Mouse (Mus musculus): ENCODE measurements around the gene Tead3. TPM values are rescaled to one million over a fixed set of nuclear protein-coding genes. Genes with fewer than 3 reads are reported as not detected.

Gene Tead3
- polyA plus RNA-seq (2016; fragmentation: Nextera tagmentation; extraction: Ambion mirVana): 6.3 and 6.5 TPM in 2 replicates

- Histone ChIP-seq H3K4me3 (peak within 1 kb of the TSS; percentile 91), H3K36me3 (peaks cover 3% of the 10 kb centered on the region; the same call in 1 of the 2 replicates), H3K4me1 (peaks cover 57% of the 10 kb centered on the region), H3K9me3 (no peaks in the 10 kb centered on the region), H3K27ac (peak within 1 kb of the TSS; percentile 96), H3K27me3 (ENCODE audit: insufficient read depth, poor library complexity, severe bottlenecking) (peaks cover 33% of the 10 kb centered on the region)
- WGBS: under 1% methylated on average over 68 of the region's 73 CpGs
- DNase-seq (ENCODE audit: low spot score): peak; percentile 95
These were observed at the start of gene Tead3 for GRCm38 (mm10) chr17:28350466-28351352. Tead3 (minus strand) TSS chr17:28350817.

GRCm38 (mm10) chr17:28394994-28395393 lies 44.4 kb upstream of the Tead3 start:
- peaks cover 20% of the 10 kb centered on the region for H3K36me3 ChIP-seq
- H3K27ac ChIP-seq: no peak overlapping the region
- no peaks in the 10 kb centered on the region; the same call in 1 of the 2 replicates for H3K27me3 ChIP-seq (ENCODE audit: insufficient read depth, poor library complexity, severe bottlenecking)
- no peak for DNase-seq (ENCODE audit: low spot score)
- WGBS: 78% methylated on average over 7 of the region's 7 CpGs
- H3K4me1 ChIP-seq: peaks cover 9% of the 10 kb centered on the region
- no peak overlapping the region for H3K4me3 ChIP-seq
- no peaks in the 10 kb centered on the region for H3K9me3 ChIP-seq

GRCm38 (mm10) chr17:28394051-28394765 lies 43.6 kb upstream of the Tead3 start:
- no peak for DNase-seq (ENCODE audit: low spot score)
- Histone ChIP-seq H3K4me3 (no peak overlapping the region), H3K36me3 (peaks cover 13% of the 10 kb centered on the region), H3K9me3 (no peaks in the 10 kb centered on the region), H3K4me1 (peaks cover 9% of the 10 kb centered on the region), H3K27ac (no peak overlapping the region), H3K27me3 (ENCODE audit: insufficient read depth, poor library complexity, severe bottlenecking) (peaks cover 5% of the 10 kb centered on the region)
- 83% methylated on average over 15 of the region's 15 CpGs for WGBS

GRCm38 (mm10) chr17:28391568-28392432 lies 41.2 kb upstream of the Tead3 start:
- Histone ChIP-seq H3K4me3 (peak overlapping the region; percentile 52), H3K27ac (peak overlapping the region; percentile 44; the same call in 1 of the 2 replicates), H3K4me1 (peaks cover 12% of the 10 kb centered on the region), H3K27me3 (ENCODE audit: insufficient read depth, poor library complexity, severe bottlenecking) (peaks cover 28% of the 10 kb centered on the region), H3K36me3 (no peaks in the 10 kb centered on the region), H3K9me3 (no peaks in the 10 kb centered on the region)
- no peak for DNase-seq (ENCODE audit: low spot score)
- WGBS: 3% methylated on average over 21 of the region's 25 CpGs

- Histone ChIP-seq H3K27me3 (ENCODE audit: insufficient read depth, poor library complexity, severe bottlenecking) (peaks cover 44% of the 10 kb centered on the region), H3K27ac (no peak overlapping the region), H3K9me3 (no peaks in the 10 kb centered on the region), H3K36me3 (no peaks in the 10 kb centered on the region), H3K4me1 (peaks cover 17% of the 10 kb centered on the region), H3K4me3 (no peak overlapping the region)
- DNase-seq (ENCODE audit: low spot score): no peak
- WGBS: 78% methylated on average over 3 of the region's 3 CpGs
These were observed 37.9 kb upstream of the Tead3 start for GRCm38 (mm10) chr17:28388534-28388933.

- Histone ChIP-seq H3K36me3 (no peaks in the 10 kb centered on the region), H3K27ac (no peak overlapping the region), H3K4me3 (peak overlapping the region; percentile 42), H3K9me3 (no peaks in the 10 kb centered on the region), H3K27me3 (ENCODE audit: insufficient read depth, poor library complexity, severe bottlenecking) (peaks cover 44% of the 10 kb centered on the region), H3K4me1 (peaks cover 9% of the 10 kb centered on the region)
- peak; percentile 83 for DNase-seq (ENCODE audit: low spot score)
- 4% methylated on average over 23 of the region's 23 CpGs for WGBS
These were observed 35.7 kb upstream of the Tead3 start for GRCm38 (mm10) chr17:28386150-28386905.

- no peak for DNase-seq (ENCODE audit: low spot score)
- WGBS: 61% methylated on average over 4 of the region's 4 CpGs
- no peaks in the 10 kb centered on the region for H3K9me3 ChIP-seq
- no peak overlapping the region for H3K27ac ChIP-seq
- no peak overlapping the region for H3K4me3 ChIP-seq
- H3K27me3 ChIP-seq (ENCODE audit: insufficient read depth, poor library complexity, severe bottlenecking): peaks cover 59% of the 10 kb centered on the region
- peaks cover 19% of the 10 kb centered on the region for H3K4me1 ChIP-seq
- no peaks in the 10 kb centered on the region for H3K36me3 ChIP-seq
These were observed 33.7 kb upstream of the Tead3 start for GRCm38 (mm10) chr17:28384298-28384697.

- 2% methylated on average over 6 of the region's 6 CpGs for whole genome bisulfite sequencing
- Histone ChIP-seq H3K27ac (no peak overlapping the region), H3K36me3 (no peaks in the 10 kb centered on the region), H3K4me3 (no peak overlapping the region), H3K27me3 (ENCODE audit: insufficient read depth, poor library complexity, severe bottlenecking) (peaks cover 45% of the 10 kb centered on the region), H3K9me3 (no peaks in the 10 kb centered on the region), H3K4me1 (peaks cover 17% of the 10 kb centered on the region)
- DNase-seq (ENCODE audit: low spot score): no peak
These were observed 29.6 kb upstream of the Tead3 start for GRCm38 (mm10) chr17:28380255-28380654.

GRCm38 (mm10) chr17:28375592-28376061 lies 25.0 kb upstream of the Tead3 start:
- Histone ChIP-seq H3K36me3 (no peaks in the 10 kb centered on the region), H3K9me3 (no peaks in the 10 kb centered on the region), H3K27ac (no peak overlapping the region), H3K4me1 (peaks cover 24% of the 10 kb centered on the region), H3K27me3 (ENCODE audit: insufficient read depth, poor library complexity, severe bottlenecking) (peaks cover 60% of the 10 kb centered on the region), H3K4me3 (peak overlapping the region; percentile 29; the same call in 1 of the 2 replicates)
- no peak for DNase-seq (ENCODE audit: low spot score)
- 7% methylated on average over 17 of the region's 17 CpGs for WGBS

- no peak for DNase-seq (ENCODE audit: low spot score)
- peak overlapping the region; percentile 12; the same call in 1 of the 2 replicates for H3K4me3 ChIP-seq
- no peak overlapping the region for H3K27ac ChIP-seq
- no peaks in the 10 kb centered on the region for H3K36me3 ChIP-seq
- 16% methylated on average over 16 of the region's 16 CpGs for WGBS
- H3K27me3 ChIP-seq (ENCODE audit: insufficient read depth, poor library complexity, severe bottlenecking): peaks cover 49% of the 10 kb centered on the region
- peaks cover 14% of the 10 kb centered on the region for H3K4me1 ChIP-seq
- no peaks in the 10 kb centered on the region for H3K9me3 ChIP-seq
These were observed 23.9 kb upstream of the Tead3 start for GRCm38 (mm10) chr17:28374494-28374893.

GRCm38 (mm10) chr17:28373821-28374220 lies 23.2 kb upstream of the Tead3 start:
- Histone ChIP-seq H3K27ac (no peak overlapping the region), H3K27me3 (ENCODE audit: insufficient read depth, poor library complexity, severe bottlenecking) (peaks cover 44% of the 10 kb centered on the region), H3K36me3 (no peaks in the 10 kb centered on the region), H3K9me3 (no peaks in the 10 kb centered on the region), H3K4me3 (0 out of 2 replicates have a peak overlapping the region, but pooled peaks have one; percentile 12), H3K4me1 (peaks cover 14% of the 10 kb centered on the region)
- DNase-seq (ENCODE audit: low spot score): no peak
- WGBS: 18% methylated on average over 10 of the region's 10 CpGs

All from heart, embryonic 10.5 days (tissue).